Mouse (Mus musculus) erythroblast, adult 5-6 weeks (primary cell): Measurements from ENCODE around the gene Rad51c. TPM values are rescaled to one million over a fixed set of nuclear protein-coding genes. Genes with fewer than 3 reads are reported as not detected.
A peak's percentile ranks its signal among the peaks of the same experiment; 100 is the strongest.

Source experiments
- ATAC-seq: replicated peaks from 2 replicates; pipeline ENCODE4 v1.8.0; 2016; ENCODE audit warnings: moderate number of reproducible peaks, mild to moderate bottlenecking, moderate TSS enrichment, inconsistent platforms; ENCODE audit not compliant: poor library complexity, low FRiP score, severe bottlenecking
- total RNA-seq, 2 experiments: library from RNA; stranded (forward) in 1 of 2; stranded (reverse) in 1 of 2; fragments of 150-400 nt in 1 of 2; fragments of 200-764, 138-1000 nt in 1 of 2; gene quantifications; 2 replicates each; pipeline versions ENCODE4 v1.2.3 to v1.2.4; 2015 to 2017; ENCODE audit warnings: low replicate concordance in 2 of 2

The Rad51c gene
- total RNA-seq, 2 experiments from 2014 or later: 0.19 to 6.3 TPM

- peak; percentile 57 for ATAC-seq
These were observed 10.9 kb downstream of the Rad51c start for GRCm38 (mm10) chr11:87393855-87394254.

- no peak for ATAC-seq
These were observed 19.1 kb downstream of the Rad51c start for GRCm38 (mm10) chr11:87385676-87386075.

GRCm38 (mm10) chr11:87384551-87384950 is 20.2 kb downstream of the Rad51c start:
- ATAC-seq: no peak

GRCm38 (mm10) chr11:87367865-87368580 is 36.7 kb downstream of the Rad51c start:
- peak; percentile 99 for ATAC-seq

GRCm38 (mm10) chr11:87367061-87367460 is 37.7 kb downstream of the Rad51c start:
- no peak for ATAC-seq

GRCm38 (mm10) chr11:87365120-87365519 is 39.6 kb downstream of the Rad51c start:
- no peak for ATAC-seq

- no peak for ATAC-seq
These were observed 45.5 kb downstream of the Rad51c start for GRCm38 (mm10) chr11:87359262-87359612.

- peak; percentile 64 for ATAC-seq
These were observed 46.2 kb downstream of the Rad51c start, which contains the start of gene Ppm1e for GRCm38 (mm10) chr11:87358331-87359261. TSS of gene Ppm1e (minus strand) at chr11:87359023.

- ATAC-seq: no peak
These were observed 47.1 kb downstream of the Rad51c start for GRCm38 (mm10) chr11:87357317-87358300.

- ATAC-seq: no peak
These were observed 49.9 kb downstream of the Rad51c start for GRCm38 (mm10) chr11:87354861-87355260.

- ATAC-seq: no peak
These were observed 51.0 kb downstream of the Rad51c start for GRCm38 (mm10) chr11:87353646-87354170.

Other genes with a start within 250 kb of the Rad51c start
- gene Ppm1e, start 45.9 kb downstream of the Rad51c start, total RNA-seq (2015; ENCODE audit: low replicate concordance): 2.9 and 3.1 TPM in 2 replicates
- gene Ppm1e, start 45.9 kb downstream of the Rad51c start, total RNA-seq (2017; ENCODE audit: low replicate concordance): 0.43 and 3.1 TPM in 2 replicates
- not detected in 2 replicates for gene Tex14, start 111 bp upstream of the Rad51c start, total RNA-seq (2015; ENCODE audit: low replicate concordance)
- 0.34 and 0.42 TPM in 2 replicates for gene Tex14, start 111 bp upstream of the Rad51c start, total RNA-seq (2017; ENCODE audit: low replicate concordance)
- not detected in 2 replicates for gene Gm11492, start 161.7 kb upstream of the Rad51c start, total RNA-seq (2015; ENCODE audit: low replicate concordance)
- gene Gm11492, start 161.7 kb upstream of the Rad51c start, total RNA-seq (2017; ENCODE audit: low replicate concordance): not detected in 2 replicates
- not detected in 2 replicates for gene Sept4, start 163.9 kb upstream of the Rad51c start, total RNA-seq (2015; ENCODE audit: low replicate concordance)
- 2.8 and 9.3 TPM in 2 replicates for gene Sept4, start 163.9 kb upstream of the Rad51c start, total RNA-seq (2017; ENCODE audit: low replicate concordance)
- 4.0 and 4.2 TPM in 2 replicates for gene Mtmr4, start 187.2 kb upstream of the Rad51c start, total RNA-seq (2015; ENCODE audit: low replicate concordance)
- gene Mtmr4, start 187.2 kb upstream of the Rad51c start, total RNA-seq (2017; ENCODE audit: low replicate concordance): 4.9 and 6.4 TPM in 2 replicates
- gene Hsf5, start 212.2 kb upstream of the Rad51c start, total RNA-seq (2015; ENCODE audit: low replicate concordance): 0.38 TPM in 1 of 2 replicates, not detected in the other
- gene Hsf5, start 212.2 kb upstream of the Rad51c start, total RNA-seq (2017; ENCODE audit: low replicate concordance): not detected in 2 replicates